Mouse (Mus musculus): ENCODE data around the gene Myo10. TPM values are rescaled to one million over a fixed set of nuclear protein-coding genes. Genes with fewer than 3 reads are reported as not detected.

Gene Myo10
- total RNA-seq, 4 experiments from 2014 or later = 59.0 to 68.5 (median 62.0) TPM

GRCm38 (mm10) chr15:25652933-25653332, 30.6 kb downstream of the Myo10 start:
- DNase-seq = no peak

- no peak for DNase-seq
These were observed 31.4 kb downstream of the Myo10 start for GRCm38 (mm10) chr15:25653680-25654079.

GRCm38 (mm10) chr15:25662833-25663519, 40.7 kb downstream of the Myo10 start:
- no peak for DNase-seq

GRCm38 (mm10) chr15:25669283-25670247, 47.2 kb downstream of the Myo10 start:
- DNase-seq = no peak

- no peak for DNase-seq
These were observed 51.1 kb downstream of the Myo10 start for GRCm38 (mm10) chr15:25673231-25673980.

GRCm38 (mm10) chr15:25674099-25674931, 52.0 kb downstream of the Myo10 start:
- no peak for DNase-seq

- DNase-seq = no peak
These were observed 52.6 kb downstream of the Myo10 start for GRCm38 (mm10) chr15:25674932-25675250.

GRCm38 (mm10) chr15:25675359-25675758, 53.0 kb downstream of the Myo10 start:
- no peak for DNase-seq

- no peak for DNase-seq
These were observed 53.9 kb downstream of the Myo10 start for GRCm38 (mm10) chr15:25676056-25676785.

GRCm38 (mm10) chr15:25679081-25679480, 56.8 kb downstream of the Myo10 start:
- no peak for DNase-seq

- no peak for DNase-seq
These were observed 57.3 kb downstream of the Myo10 start for GRCm38 (mm10) chr15:25679616-25680015.

- no peak for DNase-seq
These were observed 58.0 kb downstream of the Myo10 start for GRCm38 (mm10) chr15:25680269-25680818.

- DNase-seq = no peak
These were observed 60.7 kb downstream of the Myo10 start for GRCm38 (mm10) chr15:25682953-25683507.

GRCm38 (mm10) chr15:25685186-25685585, 62.9 kb downstream of the Myo10 start:
- DNase-seq = no peak

- DNase-seq = no peak
These were observed 66.3 kb downstream of the Myo10 start for GRCm38 (mm10) chr15:25688424-25689283.

- DNase-seq = no peak
These were observed 67.2 kb downstream of the Myo10 start for GRCm38 (mm10) chr15:25689477-25689876.

- DNase-seq = no peak
These were observed 67.9 kb downstream of the Myo10 start for GRCm38 (mm10) chr15:25690066-25690745.

GRCm38 (mm10) chr15:25690746-25691105, 68.4 kb downstream of the Myo10 start:
- no peak for DNase-seq

Measured in adrenal gland, adult 8-10 months (tissue).